Mouse (Mus musculus) heart, embryonic 11.5 days (tissue): ENCODE measurements at regions not wholly inside any gene's neighbourhood (a gene's known extent, or its start where the extent isn't known, plus 50 kb on each side); places are given as distances from the start of the nearest gene placed in this dataset.

Experiments
- ATAC-seq: fragments of 200-750 bp; cut with Nextera tagmentation; replicated peaks from 2 replicates; pipeline ENCODE4 v1.8.0; 2017; ENCODE audit warnings: moderate library complexity; ENCODE audit not compliant: insufficient number of reproducible peaks, low FRiP score, low TSS enrichment
- H3K27ac ChIP-seq: fragments of 300-500 bp; sonication (generic); 2 replicates; pipeline ENCODE4 v1.5.1; 2014; ENCODE audit warnings: mild to moderate bottlenecking, low read depth, low read length
- H3K27me3 ChIP-seq: fragments of 300-500 bp; sonication (generic); 2 replicates; pipeline ENCODE4 v1.6.1; 2014; ENCODE audit warnings: mild to moderate bottlenecking, low read length, mixed read lengths; ENCODE audit not compliant: control insufficient read depth, insufficient read depth
- H3K36me3 ChIP-seq: fragments of 300-500 bp; sonication (generic); 2 replicates; pipeline ENCODE4 v1.6.1; 2014; ENCODE audit warnings: mild to moderate bottlenecking, low read length, moderate library complexity, mixed read lengths; ENCODE audit not compliant: control insufficient read depth, insufficient read depth
- H3K4me1 ChIP-seq: fragments of 300-500 bp; sonication (generic); 2 replicates; pipeline ENCODE4 v1.6.1; 2014; ENCODE audit warnings: low read length; ENCODE audit not compliant: control insufficient read depth, insufficient read depth
- H3K4me2 ChIP-seq: fragments of 300-500 bp; sonication (generic); 2 replicates; pipeline ENCODE4 v1.6.1; 2014; ENCODE audit warnings: mild to moderate bottlenecking, moderate library complexity
- H3K4me3 ChIP-seq: fragments of 300-500 bp; sonication (generic); 2 replicates; pipeline ENCODE4 v1.5.1; 2014; ENCODE audit warnings: low read depth, low read length
- H3K9ac ChIP-seq: fragments of 300-500 bp; sonication (generic); 2 replicates; pipeline ENCODE4 v1.6.1; 2014; ENCODE audit warnings: mild to moderate bottlenecking, low read depth, low read length, moderate library complexity
- H3K9me3 ChIP-seq: fragments of 300-500 bp; sonication (generic); replicated peaks from 2 replicates; pipeline ENCODE4 v1.6.1; 2016; ENCODE audit warnings: low read length; ENCODE audit not compliant: control insufficient read depth
- WGBS: fragments of 180-500 bp; shearing (Covaris S2); extraction: QIAGEN DNeasy Blood & Tissue Kit; methylation state at CpG from one replicate; pipeline ENCODE4 v1.1.7; 2014; ENCODE audit not compliant: insufficient replicate concordance; 5-methylcytosine and 5-hydroxymethylcytosine counted together

GRCm38 (mm10) chr2:73041475-73041874, 55.0 kb upstream of the Gm11084 start:
- Histone ChIP-seq H3K9ac (no peak overlapping the region), H3K36me3 (no peaks in the 10 kb centered on the region), H3K27me3 (no peaks in the 10 kb centered on the region), H3K4me2 (no peak overlapping the region), H3K27ac (no peak overlapping the region), H3K4me1 (peaks cover 13% of the 10 kb centered on the region), H3K9me3 (no peaks in the 10 kb centered on the region), H3K4me3 (no peak overlapping the region)
- ATAC-seq = no peak
- WGBS = 36% methylated on average over 5 of the region's 5 CpGs

DNA sequence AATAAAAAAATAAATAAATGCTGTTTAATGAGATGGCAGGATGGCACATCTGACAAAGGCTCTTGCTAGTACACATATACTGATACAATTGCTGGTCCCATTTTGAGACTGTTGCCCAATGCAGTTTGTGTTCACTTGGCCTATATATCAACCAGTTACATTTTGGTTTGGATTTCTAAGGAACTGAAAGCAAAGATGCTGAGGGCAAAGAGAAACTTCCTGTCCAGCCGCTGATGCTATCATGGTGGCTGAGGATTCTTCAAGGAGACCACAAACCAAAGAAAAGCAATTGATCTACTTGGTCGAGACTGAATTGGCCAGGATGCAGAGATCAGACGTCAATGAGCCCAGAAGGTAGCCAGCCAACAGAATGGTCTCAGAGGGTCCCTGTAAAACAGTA, 53.5 kb upstream of the Gm11084 start:
- ATAC-seq = no peak
- Histone ChIP-seq H3K9ac (no peak overlapping the region), H3K27ac (no peak overlapping the region), H3K36me3 (no peaks in the 10 kb centered on the region), H3K9me3 (no peaks in the 10 kb centered on the region), H3K27me3 (no peaks in the 10 kb centered on the region), H3K4me2 (no peak overlapping the region), H3K4me1 (peaks cover 13% of the 10 kb centered on the region), H3K4me3 (no peak overlapping the region)
- 72% methylated on average over 3 of the region's 3 CpGs for WGBS

GRCm38 (mm10) chr2:73039300-73039699, 52.8 kb upstream of the Gm11084 start:
- Histone ChIP-seq H3K27ac (no peak overlapping the region), H3K4me3 (no peak overlapping the region), H3K36me3 (no peaks in the 10 kb centered on the region), H3K9ac (no peak overlapping the region), H3K4me1 (peaks cover 13% of the 10 kb centered on the region), H3K9me3 (no peaks in the 10 kb centered on the region), H3K4me2 (no peak overlapping the region), H3K27me3 (no peaks in the 10 kb centered on the region)
- WGBS = 65% methylated on average over 2 of the region's 2 CpGs
- ATAC-seq = no peak

- peak overlapping the region; percentile 67 for H3K27ac ChIP-seq
- H3K4me2 ChIP-seq = peak overlapping the region; percentile 58
- H3K9ac ChIP-seq = peak overlapping the region; percentile 61
- no peaks in the 10 kb centered on the region for H3K27me3 ChIP-seq
- peak; percentile 80 for ATAC-seq
- H3K4me1 ChIP-seq = peaks cover 13% of the 10 kb centered on the region
- H3K4me3 ChIP-seq = peak overlapping the region; percentile 15
- no peaks in the 10 kb centered on the region for H3K9me3 ChIP-seq
- 9% methylated on average over 16 of the region's 16 CpGs for WGBS
- no peaks in the 10 kb centered on the region for H3K36me3 ChIP-seq
These were observed 51.8 kb upstream of the Gm11084 start for GRCm38 (mm10) chr2:73038290-73038732.

DNA sequence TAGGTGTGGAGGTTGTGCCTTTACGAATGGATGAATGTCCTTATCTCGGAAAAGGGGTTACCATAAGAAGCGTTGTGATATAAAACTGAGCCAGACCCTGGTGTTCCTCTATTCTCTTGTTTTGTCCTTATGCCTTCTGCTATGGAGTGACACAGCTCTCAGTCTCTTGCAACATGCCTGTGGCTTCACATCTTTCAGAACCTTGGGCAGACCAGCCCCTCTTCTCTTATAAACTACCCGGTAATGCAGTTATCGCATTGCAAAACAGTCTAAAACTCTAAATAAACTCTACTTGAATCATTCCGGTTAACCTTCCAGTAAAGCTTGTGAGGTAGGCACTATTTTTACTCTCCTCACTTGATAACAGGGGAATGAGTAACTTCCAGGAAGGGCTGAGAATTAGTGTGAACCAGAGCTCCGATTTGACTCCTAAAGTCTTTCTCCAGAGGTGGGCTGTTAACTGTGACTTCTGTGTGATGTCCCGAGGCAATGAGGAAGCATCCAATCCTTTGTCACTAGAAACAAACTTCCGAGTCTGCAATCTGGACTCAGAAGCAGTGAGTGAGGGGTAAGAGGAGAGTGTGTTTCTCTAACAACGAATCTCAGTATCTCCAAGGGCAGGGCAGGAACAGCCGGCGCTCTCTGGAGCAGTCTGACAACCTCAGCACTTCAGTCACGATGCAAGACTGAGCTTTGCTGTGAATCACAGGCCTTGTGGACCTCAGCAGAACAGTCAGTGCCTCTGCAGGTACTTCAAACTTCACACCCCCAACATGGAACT, 50.9 kb upstream of the Gm11084 start:
- peaks cover 13% of the 10 kb centered on the region for H3K4me1 ChIP-seq
- H3K4me3 ChIP-seq = no peak overlapping the region
- H3K27me3 ChIP-seq = no peaks in the 10 kb centered on the region
- 23% methylated on average over 13 of the region's 13 CpGs for WGBS
- H3K36me3 ChIP-seq = no peaks in the 10 kb centered on the region
- no peaks in the 10 kb centered on the region for H3K9me3 ChIP-seq
- 0 out of 2 replicates have a peak, but pooled peaks have one; percentile 26 for ATAC-seq
- peak overlapping the region; percentile 61 for H3K9ac ChIP-seq
- peak overlapping the region; percentile 67 for H3K27ac ChIP-seq
- peak overlapping the region; percentile 58 for H3K4me2 ChIP-seq
